Mouse (Mus musculus) C2C12 (cell line): ENCODE measurements at regions not wholly inside any gene's neighbourhood (a gene's known extent, or its start where the extent isn't known, plus 50 kb on each side); places are given as distances from the start of the nearest gene placed in this dataset.

Experiments
- H3K27me3 ChIP-seq: one replicate; pipeline ENCODE4 v1.6.1; 2011; ENCODE audit not compliant: control insufficient read depth, insufficient read depth, insufficient read length
- H3K36me3 ChIP-seq: one replicate; pipeline ENCODE4 v1.6.1; 2011; ENCODE audit not compliant: control insufficient read depth, insufficient read depth
- H3K4me3 ChIP-seq: one replicate; pipeline ENCODE4 v1.5.1; 2011; ENCODE audit warnings: mild to moderate bottlenecking, control low read depth; ENCODE audit not compliant: poor library complexity, insufficient read depth, severe bottlenecking
- H3K79me2 ChIP-seq: one replicate; pipeline ENCODE4 v1.6.1; 2011; ENCODE audit not compliant: control insufficient read depth, insufficient read depth
- H3K79me3 ChIP-seq: one replicate; pipeline ENCODE4 v1.6.1; 2011; ENCODE audit warnings: low read depth, control low read depth
- H3ac ChIP-seq: one replicate; pipeline ENCODE3; 2011; ENCODE audit warnings: low read depth; ENCODE audit not compliant: control insufficient read depth, insufficient read length
- CEBPB ChIP-seq: IDR thresholded peaks from one replicate; pipeline ENCODE4 v1.6.1; 2011; ENCODE audit warnings: low read depth, mild to moderate bottlenecking, control low read depth, moderate library complexity
- CTCF ChIP-seq: IDR thresholded peaks from one replicate; pipeline ENCODE4 v1.5.1; 2011; ENCODE audit not compliant: control insufficient read depth, insufficient read depth, insufficient read length
- FOSL1 ChIP-seq: IDR thresholded peaks from one replicate; pipeline ENCODE4 v1.8.0; 2011; ENCODE audit warnings: mild to moderate bottlenecking, low read length; ENCODE audit not compliant: poor library complexity, insufficient read depth, severe bottlenecking
- MAX ChIP-seq: IDR thresholded peaks from one replicate; pipeline ENCODE4 v1.6.1; 2011; ENCODE audit warnings: mild to moderate bottlenecking, control low read depth
- MYOD1 ChIP-seq: IDR thresholded peaks from one replicate; pipeline ENCODE4 v1.6.1; 2011; ENCODE audit warnings: low read depth; ENCODE audit not compliant: control insufficient read depth, insufficient read length
- MYOG ChIP-seq: IDR thresholded peaks from one replicate; pipeline ENCODE4 v1.6.1; 2011; ENCODE audit not compliant: control insufficient read depth, insufficient read length; ENCODE audit errors: extremely low read depth
- USF1 ChIP-seq: IDR thresholded peaks from one replicate; pipeline ENCODE4 v1.6.1; 2011; ENCODE audit warnings: low read depth, mild to moderate bottlenecking, control low read depth, moderate library complexity

DNA sequence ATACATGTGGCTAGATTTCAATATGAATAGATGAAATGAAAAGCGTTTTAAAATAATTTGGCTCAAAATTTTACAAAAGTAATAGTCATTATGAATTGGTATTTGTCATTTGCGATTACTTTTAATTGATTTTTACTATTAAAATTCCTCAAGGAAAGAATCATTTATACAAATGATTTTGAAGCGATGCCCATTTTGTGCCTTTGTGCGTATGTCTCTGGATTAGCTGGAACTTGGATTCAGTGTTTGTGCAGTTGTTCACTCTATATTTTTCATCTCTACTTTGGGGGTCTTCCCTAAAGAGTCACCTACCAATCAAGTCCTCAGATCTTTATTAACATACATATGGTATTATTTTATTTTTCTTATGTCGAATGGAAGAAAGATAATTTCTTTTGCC lies 274.3 kb downstream of the Ptprc start:
- Histone ChIP-seq H3K79me2 (peaks cover 34% of the 10 kb centered on the region), H3K27me3 (no peaks in the 10 kb centered on the region), H3K36me3 (no peaks in the 10 kb centered on the region), H3ac (no peak overlapping the region), H3K4me3 (no peak overlapping the region), H3K79me3 (peaks cover 4% of the 10 kb centered on the region)
- no peak for TF ChIP-seq CEBPB
- TF ChIP-seq CTCF = no peak
- no peak for TF ChIP-seq USF1
- TF ChIP-seq MYOD1 = no peak
- no peak for TF ChIP-seq FOSL1
- no peak for TF ChIP-seq MAX
- no peak for TF ChIP-seq MYOG

DNA sequence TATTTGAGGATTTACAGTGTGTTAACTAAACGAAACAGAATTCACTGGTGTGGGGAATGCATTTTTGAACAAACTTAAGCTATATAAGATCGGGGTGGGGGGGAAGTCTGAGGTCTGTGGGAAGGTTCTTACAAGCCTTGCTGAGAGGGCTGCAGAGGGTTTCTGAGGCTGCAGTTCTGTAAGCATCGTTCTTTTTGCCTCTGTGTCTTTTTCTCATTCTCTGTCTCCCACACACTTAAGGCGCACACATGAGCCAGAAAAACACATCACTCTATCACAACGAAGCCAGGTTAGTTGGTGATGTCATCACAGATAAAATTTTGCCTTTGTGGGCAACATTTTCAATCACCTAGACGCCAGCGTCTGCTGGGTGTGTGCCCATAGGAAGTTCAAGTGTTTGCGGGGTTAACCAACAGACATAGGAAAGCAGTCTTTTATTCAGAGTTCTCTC lies 274.9 kb downstream of the Ptprc start:
- peak overlapping the region; percentile 38 for H3K4me3 ChIP-seq
- no peaks in the 10 kb centered on the region for H3K36me3 ChIP-seq
- TF ChIP-seq CEBPB = no peak
- TF ChIP-seq MYOD1 = no peak
- no peak for TF ChIP-seq MAX
- no peak for TF ChIP-seq FOSL1
- TF ChIP-seq CTCF = no peak
- TF ChIP-seq USF1 = no peak
- no peak for TF ChIP-seq MYOG

DNA sequence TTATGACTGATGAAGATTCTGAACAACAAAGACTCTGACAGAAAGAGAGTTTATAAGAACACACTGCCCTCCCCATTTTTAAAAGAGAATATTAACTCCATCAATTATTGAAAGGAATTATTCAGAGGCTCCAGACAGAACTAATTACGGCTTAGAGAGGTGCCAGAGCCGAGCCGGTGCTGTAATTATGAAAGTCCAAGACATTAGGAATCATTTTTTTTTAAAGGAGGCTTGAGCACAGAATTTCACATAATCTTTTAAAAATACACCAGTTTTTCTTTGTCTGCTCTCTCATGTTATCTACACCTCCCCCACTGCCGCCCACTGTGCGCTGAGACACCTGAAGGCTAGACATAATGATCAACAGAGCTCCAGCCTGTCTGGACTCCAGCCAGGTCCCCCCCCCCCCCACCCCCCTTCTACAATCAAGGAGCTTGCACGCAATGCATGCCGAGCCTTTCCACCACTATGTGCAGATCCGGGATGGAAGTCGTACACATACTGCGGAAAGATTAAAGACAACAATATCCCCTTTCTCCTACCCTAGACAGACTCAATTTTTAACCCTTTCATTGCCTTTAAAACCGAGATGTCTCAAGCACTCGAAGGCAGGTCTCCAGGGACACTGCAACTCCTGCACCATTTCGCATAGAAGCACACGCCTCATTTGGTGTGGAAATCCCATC lies 275.4 kb downstream of the Ptprc start:
- Histone ChIP-seq H3K79me2 (peaks cover 26% of the 10 kb centered on the region), H3K36me3 (no peaks in the 10 kb centered on the region), H3K4me3 (peak overlapping the region; percentile 38), H3K79me3 (peaks cover 4% of the 10 kb centered on the region), H3ac (no peak overlapping the region), H3K27me3 (no peaks in the 10 kb centered on the region)
- TF ChIP-seq CTCF = no peak

More for the DNA sequence above, 274.9 kb downstream of the Ptprc start:
- Histone ChIP-seq H3K27me3 (no peaks in the 10 kb centered on the region), H3K79me2 (peaks cover 32% of the 10 kb centered on the region), H3K79me3 (peaks cover 4% of the 10 kb centered on the region), H3ac (no peak overlapping the region)

DNA sequence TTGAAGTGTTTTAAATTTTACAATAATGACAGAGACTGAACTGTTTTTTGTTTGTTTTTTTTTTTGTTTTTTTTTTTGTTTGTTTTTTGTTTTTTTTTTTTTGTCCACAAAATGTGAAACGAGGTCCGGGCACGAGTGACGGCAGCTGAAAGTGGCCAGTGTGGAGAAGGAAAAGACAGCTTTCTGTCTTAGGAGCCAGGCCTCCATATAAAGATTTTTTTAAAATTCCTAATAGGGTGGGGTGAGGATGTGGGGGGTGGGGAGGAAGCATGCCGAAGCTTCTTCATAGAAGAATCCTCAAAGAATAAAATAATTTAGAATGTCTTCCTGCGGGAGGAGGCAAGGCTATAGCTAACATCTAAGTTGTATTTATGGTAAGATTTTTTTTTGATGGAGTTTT lies 276.2 kb downstream of the Ptprc start:
- Histone ChIP-seq H3K4me3 (peak overlapping the region; percentile 38), H3ac (no peak overlapping the region), H3K36me3 (no peaks in the 10 kb centered on the region), H3K79me2 (peaks cover 20% of the 10 kb centered on the region), H3K27me3 (no peaks in the 10 kb centered on the region), H3K79me3 (peaks cover 3% of the 10 kb centered on the region)
- no peak for TF ChIP-seq CEBPB
- TF ChIP-seq MYOG = no peak
- no peak for TF ChIP-seq MAX
- no peak for TF ChIP-seq MYOD1
- TF ChIP-seq CTCF = no peak
- TF ChIP-seq FOSL1 = no peak
- no peak for TF ChIP-seq USF1

DNA sequence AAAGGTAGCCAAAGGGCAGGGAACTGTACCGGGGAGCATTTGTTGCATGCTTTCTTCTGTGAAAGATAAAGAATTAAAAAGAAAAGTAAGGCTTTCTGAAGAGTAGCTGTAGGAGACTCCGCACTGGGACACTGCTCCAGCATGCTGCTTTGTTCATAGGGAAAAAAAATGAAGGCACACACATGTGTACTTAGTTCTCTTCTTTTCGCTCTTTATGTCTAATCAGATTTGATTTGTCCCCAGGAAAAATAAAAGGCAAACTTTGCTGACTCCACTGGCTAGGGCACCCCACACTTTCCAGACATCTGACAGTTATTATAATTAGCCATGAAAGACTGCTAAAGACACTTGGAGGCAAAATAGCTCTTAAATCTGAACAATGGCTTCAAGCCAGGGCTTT lies 276.6 kb downstream of the Ptprc start:
- TF ChIP-seq MYOD1 (no peak), MAX (no peak), FOSL1 (no peak), CEBPB (no peak), USF1 (no peak), MYOG (no peak), CTCF (no peak)
- H3K4me3 ChIP-seq = peak overlapping the region; percentile 38
- peak overlapping the region; percentile 55 for H3ac ChIP-seq
- peaks cover 3% of the 10 kb centered on the region for H3K79me3 ChIP-seq
- no peaks in the 10 kb centered on the region for H3K36me3 ChIP-seq
- no peaks in the 10 kb centered on the region for H3K27me3 ChIP-seq
- peaks cover 16% of the 10 kb centered on the region for H3K79me2 ChIP-seq

DNA sequence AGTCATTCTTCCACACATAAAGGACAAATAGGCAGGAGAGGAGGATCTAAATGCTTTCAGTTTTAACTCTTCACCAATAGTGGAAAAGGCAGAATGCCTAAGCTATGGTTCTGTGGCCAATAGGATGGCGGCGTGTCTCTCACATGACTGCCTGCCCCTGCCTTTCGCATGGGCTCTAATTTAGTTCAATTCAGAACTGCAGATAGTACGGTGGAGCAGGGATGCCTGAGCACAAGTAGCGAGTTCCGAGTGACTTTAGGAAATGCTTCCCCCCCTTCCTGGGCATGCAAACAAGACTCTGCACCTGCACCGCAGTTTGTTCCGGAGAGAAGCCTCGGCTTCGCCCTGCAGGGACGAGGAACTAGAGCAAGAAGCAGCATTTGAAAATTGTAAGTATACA lies 277.1 kb downstream of the Ptprc start:
- Histone ChIP-seq H3K79me3 (peaks cover 3% of the 10 kb centered on the region), H3K4me3 (peak overlapping the region; percentile 38), H3K79me2 (peaks cover 15% of the 10 kb centered on the region), H3K36me3 (no peaks in the 10 kb centered on the region), H3ac (peak overlapping the region; percentile 55), H3K27me3 (no peaks in the 10 kb centered on the region)
- TF ChIP-seq CTCF (no peak), CEBPB (no peak), USF1 (peak; percentile 96), MYOG (no peak), MYOD1 (no peak), FOSL1 (no peak), MAX (peak; percentile 48)
